Mouse (Mus musculus): ENCODE results near the gene Abcc2. TPM values are rescaled to one million over a fixed set of nuclear protein-coding genes. Genes with fewer than 3 reads are reported as not detected.

Gene Abcc2
- polyA plus RNA-seq, 1 experiment from 2014 or later = 4.9 TPM

DNA sequence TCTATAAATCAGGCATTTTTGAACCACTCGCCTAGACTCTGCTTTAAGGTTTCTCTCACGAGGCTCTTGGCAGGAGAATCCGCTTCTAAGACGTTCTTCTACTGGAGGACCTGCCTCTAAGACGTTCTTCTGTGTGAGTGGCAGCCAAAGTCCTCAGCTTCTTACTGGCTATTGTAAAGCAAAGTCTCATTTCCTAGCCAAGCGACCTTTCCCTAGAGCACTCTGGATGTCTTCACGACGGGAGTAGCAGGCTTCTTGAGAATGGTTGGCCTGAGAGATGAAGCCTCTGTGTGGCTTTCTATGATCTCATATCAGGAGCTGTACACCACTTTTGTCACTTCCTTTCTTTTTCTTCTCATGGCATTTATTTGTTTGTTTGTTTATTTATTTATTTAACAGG lies 13.5 kb downstream of the Abcc2 start:
- 72% methylated on average over 8 of the region's 8 CpGs for WGBS
- H3K4me2 ChIP-seq (replicated peaks; ENCODE audit: low read depth, low read length) = no peak overlapping the region

DNA sequence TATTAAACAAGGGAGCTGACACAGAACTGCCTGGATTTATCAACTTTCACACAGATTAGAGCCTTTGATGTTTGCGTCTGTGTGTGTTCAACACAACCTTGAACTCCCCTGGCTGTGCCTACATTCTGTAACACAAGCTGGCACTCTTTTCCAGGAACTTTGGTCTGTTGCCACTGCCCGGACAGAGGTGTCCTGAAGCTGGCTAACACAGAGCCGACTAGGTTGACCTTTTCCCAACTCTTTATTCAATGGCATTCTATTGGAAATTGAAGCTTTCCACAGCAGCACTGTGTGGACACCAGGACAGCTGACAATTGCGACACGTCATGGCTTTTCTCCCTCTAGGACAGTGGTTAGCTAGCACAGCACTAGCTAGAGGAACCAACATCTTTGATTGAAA lies 15.2 kb downstream of the Abcc2 start:
- H3K27me3 ChIP-seq (ENCODE audit: insufficient read depth, low read length) = no peaks in the 10 kb centered on the region
- H3K27ac ChIP-seq (ENCODE audit: low read length) = no peak overlapping the region
- no peak overlapping the region for H3K9ac ChIP-seq (replicated peaks; ENCODE audit: low read length)
- no peaks in the 10 kb centered on the region for H3K4me1 ChIP-seq (ENCODE audit: insufficient read depth, low read length)
- no peak overlapping the region for H3K4me3 ChIP-seq (ENCODE audit: low read length)
- no peak for ATAC-seq (ENCODE audit: low FRiP score, low TSS enrichment)
- 67% methylated on average over 5 of the region's 5 CpGs for WGBS
- no peak overlapping the region for H3K4me2 ChIP-seq (replicated peaks; ENCODE audit: low read depth, low read length)
- H3K36me3 ChIP-seq (ENCODE audit: insufficient read depth, low read length) = no peaks in the 10 kb centered on the region
- no peaks in the 10 kb centered on the region for H3K9me3 ChIP-seq (ENCODE audit: low read length)

More for the DNA sequence above, 13.5 kb downstream of the Abcc2 start:
- H3K9ac ChIP-seq (replicated peaks; ENCODE audit: low read length) = no peak overlapping the region
- no peaks in the 10 kb centered on the region for H3K27me3 ChIP-seq (ENCODE audit: insufficient read depth, low read length)
- H3K27ac ChIP-seq (ENCODE audit: low read length) = no peak overlapping the region
- no peaks in the 10 kb centered on the region for H3K9me3 ChIP-seq (ENCODE audit: low read length)
- no peak for ATAC-seq (ENCODE audit: low FRiP score, low TSS enrichment)
- no peak overlapping the region for H3K4me3 ChIP-seq (ENCODE audit: low read length)
- no peaks in the 10 kb centered on the region for H3K36me3 ChIP-seq (ENCODE audit: insufficient read depth, low read length)
- no peaks in the 10 kb centered on the region for H3K4me1 ChIP-seq (ENCODE audit: insufficient read depth, low read length)

DNA sequence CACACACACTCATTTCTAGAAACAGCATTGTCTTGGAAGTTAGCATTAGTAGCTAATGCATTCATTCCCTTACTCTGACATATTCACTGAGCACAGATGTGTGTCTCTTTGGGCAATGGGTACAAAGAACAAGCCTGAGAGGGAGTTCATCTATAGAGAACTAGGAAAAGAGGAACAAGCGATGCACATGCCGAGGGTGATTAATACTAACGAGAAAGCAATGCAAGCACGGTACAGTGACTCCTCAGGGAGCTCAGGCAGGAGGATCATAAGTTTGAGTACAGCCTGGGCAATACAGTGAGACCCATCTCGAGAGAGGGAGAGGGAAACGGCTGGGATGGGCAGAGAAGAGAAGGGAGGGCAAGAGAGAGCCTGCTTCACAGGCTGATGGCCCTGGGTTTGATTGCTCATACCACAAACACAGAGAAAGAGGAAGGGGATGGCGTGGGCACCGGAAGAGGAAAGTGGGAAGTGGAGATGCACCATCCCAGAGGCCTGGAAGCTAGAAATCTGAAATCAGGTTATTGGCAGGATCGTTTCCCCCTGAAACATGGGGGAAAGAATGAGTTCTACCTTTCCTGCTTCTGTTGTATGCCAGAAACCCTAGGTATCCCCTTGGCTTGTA lies 19.5 kb downstream of the Abcc2 start:
- Histone ChIP-seq H3K36me3 (ENCODE audit: insufficient read depth, low read length) (no peaks in the 10 kb centered on the region), H3K4me2 (replicated peaks; ENCODE audit: low read depth, low read length) (no peak overlapping the region), H3K27me3 (ENCODE audit: insufficient read depth, low read length) (no peaks in the 10 kb centered on the region), H3K4me1 (ENCODE audit: insufficient read depth, low read length) (no peaks in the 10 kb centered on the region), H3K9me3 (ENCODE audit: low read length) (no peaks in the 10 kb centered on the region), H3K4me3 (ENCODE audit: low read length) (no peak overlapping the region), H3K27ac (ENCODE audit: low read length) (no peak overlapping the region), H3K9ac (replicated peaks; ENCODE audit: low read length) (no peak overlapping the region)
- WGBS = 81% methylated on average over 9 of the region's 9 CpGs
- ATAC-seq (ENCODE audit: low FRiP score, low TSS enrichment) = no peak

DNA sequence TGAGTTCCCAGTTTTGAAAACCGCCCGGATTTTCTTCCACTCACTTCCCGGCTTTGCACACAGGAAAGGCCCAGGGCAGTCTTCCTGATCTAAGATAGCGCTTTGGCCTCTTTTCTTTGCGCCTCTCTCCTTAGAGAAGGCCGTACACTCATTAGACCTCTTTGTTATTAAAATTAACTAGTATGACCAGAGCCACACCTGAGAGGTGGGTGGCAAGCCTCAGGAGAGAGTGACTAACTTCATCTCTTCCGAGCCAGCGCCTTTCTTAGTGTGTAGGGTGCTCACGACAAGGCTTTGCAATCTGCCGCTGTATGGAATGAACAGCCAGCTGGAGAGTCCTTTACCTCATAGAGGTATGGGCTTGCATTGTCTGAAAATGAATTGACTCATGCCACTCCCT lies 21.9 kb downstream of the Abcc2 start:
- H3K4me2 ChIP-seq (replicated peaks; ENCODE audit: low read depth, low read length) = no peak overlapping the region
- WGBS = 85% methylated on average over 10 of the region's 10 CpGs
- no peak for ATAC-seq (ENCODE audit: low FRiP score, low TSS enrichment)

DNA sequence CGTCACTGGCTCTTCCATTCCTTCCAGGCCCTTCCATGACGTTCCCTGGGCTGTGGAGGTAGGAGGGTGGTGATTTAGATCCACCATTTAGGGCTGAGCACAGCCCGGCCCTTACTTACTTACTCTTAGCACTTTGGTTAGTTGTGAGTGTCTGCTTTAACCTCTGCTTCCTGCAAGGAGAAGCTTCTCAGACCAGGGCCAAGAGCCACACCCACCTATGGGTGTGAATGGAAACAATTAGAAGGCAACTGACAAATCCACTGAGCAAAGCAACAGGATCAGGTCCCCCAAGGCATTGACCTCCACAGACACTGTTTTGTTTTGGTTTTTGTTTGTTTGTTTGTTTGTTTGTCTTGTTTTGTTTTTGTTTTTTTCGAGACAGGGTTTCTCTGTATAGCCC lies 27.3 kb downstream of the Abcc2 start:
- no peaks in the 10 kb centered on the region for H3K4me1 ChIP-seq (ENCODE audit: insufficient read depth, low read length)
- no peak overlapping the region for H3K27ac ChIP-seq (ENCODE audit: low read length)
- H3K9ac ChIP-seq (replicated peaks; ENCODE audit: low read length) = no peak overlapping the region
- no peaks in the 10 kb centered on the region for H3K27me3 ChIP-seq (ENCODE audit: insufficient read depth, low read length)
- no peak for ATAC-seq (ENCODE audit: low FRiP score, low TSS enrichment)
- no peak overlapping the region for H3K4me3 ChIP-seq (ENCODE audit: low read length)
- H3K9me3 ChIP-seq (ENCODE audit: low read length) = no peaks in the 10 kb centered on the region
- H3K4me2 ChIP-seq (replicated peaks; ENCODE audit: low read depth, low read length) = no peak overlapping the region
- no peaks in the 10 kb centered on the region for H3K36me3 ChIP-seq (ENCODE audit: insufficient read depth, low read length)
- WGBS = 28% methylated on average over 4 of the region's 4 CpGs

More for the DNA sequence above, 21.9 kb downstream of the Abcc2 start:
- Histone ChIP-seq H3K4me1 (ENCODE audit: insufficient read depth, low read length) (no peaks in the 10 kb centered on the region), H3K27ac (ENCODE audit: low read length) (no peak overlapping the region), H3K9me3 (ENCODE audit: low read length) (no peaks in the 10 kb centered on the region), H3K27me3 (ENCODE audit: insufficient read depth, low read length) (no peaks in the 10 kb centered on the region), H3K36me3 (ENCODE audit: insufficient read depth, low read length) (no peaks in the 10 kb centered on the region), H3K4me3 (ENCODE audit: low read length) (no peak overlapping the region), H3K9ac (replicated peaks; ENCODE audit: low read length) (no peak overlapping the region)

DNA sequence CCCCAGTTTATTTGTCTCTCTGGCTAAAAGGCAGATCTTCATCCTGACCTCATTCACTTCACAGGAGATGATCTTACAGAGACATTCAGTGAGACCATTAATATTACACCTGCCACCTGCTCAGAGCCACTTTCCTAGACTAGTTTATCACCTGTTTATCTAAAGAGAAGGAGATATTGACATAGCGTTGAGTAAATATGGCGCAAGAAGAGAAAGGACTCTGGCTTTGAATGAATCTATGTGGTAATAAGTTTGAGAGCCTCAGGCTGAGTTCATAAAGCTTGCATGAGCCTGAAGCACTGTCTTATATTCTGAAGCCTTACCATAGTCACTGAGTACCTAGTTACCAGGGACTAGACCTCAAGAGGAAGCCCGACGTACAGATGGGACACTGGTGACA lies 29.4 kb downstream of the Abcc2 start:
- Histone ChIP-seq H3K9ac (replicated peaks; ENCODE audit: low read length) (no peak overlapping the region), H3K36me3 (ENCODE audit: insufficient read depth, low read length) (no peaks in the 10 kb centered on the region), H3K9me3 (ENCODE audit: low read length) (no peaks in the 10 kb centered on the region), H3K4me2 (replicated peaks; ENCODE audit: low read depth, low read length) (no peak overlapping the region), H3K4me1 (ENCODE audit: insufficient read depth, low read length) (no peaks in the 10 kb centered on the region), H3K27ac (ENCODE audit: low read length) (no peak overlapping the region), H3K4me3 (ENCODE audit: low read length) (no peak overlapping the region), H3K27me3 (ENCODE audit: insufficient read depth, low read length) (no peaks in the 10 kb centered on the region)
- no peak for ATAC-seq (ENCODE audit: low FRiP score, low TSS enrichment)
- 90% methylated on average over 4 of the region's 4 CpGs for WGBS

DNA sequence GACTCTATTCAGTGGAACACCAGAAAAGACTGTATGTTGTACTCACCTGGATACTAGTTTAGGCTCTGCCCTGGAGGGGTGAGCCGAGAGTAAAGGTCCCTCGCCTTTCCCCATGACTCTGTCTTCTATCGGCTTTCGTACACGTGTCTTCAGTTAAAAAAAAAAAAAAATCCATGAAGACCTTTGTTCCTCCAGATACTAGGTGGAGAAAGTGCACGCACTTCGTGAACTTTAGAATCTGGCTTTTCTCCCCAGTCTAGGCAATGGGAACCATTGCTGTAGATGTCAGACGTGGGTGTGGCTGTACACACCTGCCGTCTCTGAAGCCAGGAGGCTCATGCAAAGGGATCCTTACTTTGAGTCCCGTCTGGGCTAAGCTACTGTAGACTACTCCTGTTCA lies 31.3 kb downstream of the Abcc2 start:
- Histone ChIP-seq H3K27ac (ENCODE audit: low read length) (no peak overlapping the region), H3K27me3 (ENCODE audit: insufficient read depth, low read length) (no peaks in the 10 kb centered on the region), H3K9me3 (ENCODE audit: low read length) (no peaks in the 10 kb centered on the region), H3K4me2 (replicated peaks; ENCODE audit: low read depth, low read length) (no peak overlapping the region), H3K4me3 (ENCODE audit: low read length) (no peak overlapping the region), H3K4me1 (ENCODE audit: insufficient read depth, low read length) (no peaks in the 10 kb centered on the region), H3K9ac (replicated peaks; ENCODE audit: low read length) (no peak overlapping the region), H3K36me3 (ENCODE audit: insufficient read depth, low read length) (no peaks in the 10 kb centered on the region)
- WGBS = 85% methylated on average over 10 of the region's 10 CpGs
- no peak for ATAC-seq (ENCODE audit: low FRiP score, low TSS enrichment)

DNA sequence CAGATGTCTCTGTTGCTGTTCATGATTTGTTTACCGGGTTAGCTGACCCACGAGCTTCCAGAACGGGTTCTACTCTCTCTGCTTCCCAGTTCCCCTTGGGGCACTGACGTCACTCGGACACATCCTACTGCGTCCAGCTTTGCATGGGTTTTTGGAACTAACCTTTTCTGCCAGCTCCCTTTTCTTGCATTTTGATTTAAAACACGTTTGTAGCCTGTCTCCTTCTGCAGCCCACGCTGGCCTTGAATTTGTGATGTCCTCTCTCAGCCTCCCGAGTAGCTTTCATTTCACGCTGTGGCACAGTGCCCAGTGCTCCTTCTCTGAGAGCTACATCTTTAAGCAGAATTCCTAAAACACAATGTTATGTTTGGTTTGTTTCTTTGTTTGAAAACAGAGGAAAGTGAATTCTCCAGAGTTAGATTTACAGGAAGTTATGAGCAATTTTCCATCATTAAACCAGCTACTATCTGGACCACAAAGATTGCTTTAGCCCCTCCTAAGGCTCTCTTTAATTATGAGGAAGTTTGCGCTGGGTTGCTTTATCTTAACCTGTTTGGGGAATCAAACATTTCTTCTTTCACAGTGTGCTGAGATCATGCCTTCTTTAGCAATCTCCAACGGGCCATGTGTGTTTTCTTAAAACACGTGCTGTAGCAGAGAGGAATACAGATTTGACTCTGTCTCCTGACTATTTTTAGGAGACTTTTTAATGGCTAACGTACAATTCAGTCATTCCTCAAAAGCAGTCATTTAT lies 33.8 kb downstream of the Abcc2 start:
- WGBS = 64% methylated on average over 14 of the region's 14 CpGs
- no peaks in the 10 kb centered on the region for H3K27me3 ChIP-seq (ENCODE audit: insufficient read depth, low read length)
- no peaks in the 10 kb centered on the region for H3K9me3 ChIP-seq (ENCODE audit: low read length)
- no peak overlapping the region for H3K9ac ChIP-seq (replicated peaks; ENCODE audit: low read length)
- no peaks in the 10 kb centered on the region for H3K4me1 ChIP-seq (ENCODE audit: insufficient read depth, low read length)
- no peak for ATAC-seq (ENCODE audit: low FRiP score, low TSS enrichment)
- no peaks in the 10 kb centered on the region for H3K36me3 ChIP-seq (ENCODE audit: insufficient read depth, low read length)
- H3K4me3 ChIP-seq (ENCODE audit: low read length) = no peak overlapping the region
- H3K4me2 ChIP-seq (replicated peaks; ENCODE audit: low read depth, low read length) = 0 out of 2 replicates have a peak overlapping the region, but pooled peaks have one; percentile 6
- no peak overlapping the region for H3K27ac ChIP-seq (ENCODE audit: low read length)

DNA sequence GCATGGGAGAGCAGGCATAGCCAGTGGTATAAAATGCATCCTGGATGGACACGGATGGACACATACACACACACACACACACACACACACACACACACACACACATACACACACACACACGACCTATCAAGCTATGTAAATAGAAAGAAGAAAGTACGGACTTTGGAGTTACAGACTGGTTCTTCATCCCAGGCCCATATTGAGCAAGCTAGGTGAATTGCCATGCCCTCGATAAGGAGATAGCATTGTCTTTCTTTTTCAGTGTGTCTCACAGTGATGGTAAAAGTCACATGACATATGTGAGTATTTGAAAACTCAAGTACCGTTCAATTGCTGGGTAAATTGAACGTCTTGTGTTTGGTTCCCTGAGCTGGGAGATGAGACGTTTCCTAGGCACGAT lies 44.9 kb downstream of the Abcc2 start:
- H3K27me3 ChIP-seq (ENCODE audit: insufficient read depth, low read length) = no peaks in the 10 kb centered on the region
- H3K4me3 ChIP-seq (ENCODE audit: low read length) = no peak overlapping the region
- no peak overlapping the region for H3K4me2 ChIP-seq (replicated peaks; ENCODE audit: low read depth, low read length)
- H3K9ac ChIP-seq (replicated peaks; ENCODE audit: low read length) = no peak overlapping the region
- H3K9me3 ChIP-seq (ENCODE audit: low read length) = no peaks in the 10 kb centered on the region
- H3K27ac ChIP-seq (ENCODE audit: low read length) = no peak overlapping the region
- WGBS = 69% methylated on average over 8 of the region's 8 CpGs
- no peak for ATAC-seq (ENCODE audit: low FRiP score, low TSS enrichment)
- H3K4me1 ChIP-seq (ENCODE audit: insufficient read depth, low read length) = no peaks in the 10 kb centered on the region
- H3K36me3 ChIP-seq (ENCODE audit: insufficient read depth, low read length) = no peaks in the 10 kb centered on the region

DNA sequence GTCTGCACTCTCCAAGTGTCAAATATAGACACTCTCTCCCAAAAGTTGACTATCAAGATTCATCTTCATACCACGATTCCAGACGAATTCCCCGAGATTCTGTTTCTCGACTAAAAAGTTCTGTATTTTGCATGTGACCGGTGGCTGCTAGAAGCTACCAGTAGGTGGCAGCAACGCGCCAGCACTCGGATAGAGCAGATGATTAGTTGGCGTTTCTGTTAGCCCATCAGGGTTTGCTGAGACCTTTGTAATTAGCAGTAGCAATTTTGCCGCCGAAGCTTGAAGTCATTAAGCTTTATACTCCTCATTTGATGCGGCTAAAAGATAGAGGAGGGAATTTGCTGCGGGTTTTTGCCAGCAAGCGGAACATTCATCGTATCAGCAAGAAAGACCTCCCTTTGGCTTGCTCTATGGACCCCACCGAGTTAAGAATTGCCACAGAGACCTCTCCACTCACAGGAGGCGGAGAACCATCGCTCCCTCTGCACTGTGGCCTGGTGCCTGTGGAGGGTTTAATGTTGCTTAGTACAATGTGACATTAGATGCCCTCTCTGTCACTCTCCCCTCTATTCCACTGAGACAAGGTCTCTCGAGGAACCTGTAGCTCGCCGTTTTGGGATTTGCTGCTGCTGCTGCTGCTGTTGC lies 50.6 kb downstream of the Abcc2 start:
- Histone ChIP-seq H3K36me3 (ENCODE audit: insufficient read depth, low read length) (no peaks in the 10 kb centered on the region), H3K4me1 (ENCODE audit: insufficient read depth, low read length) (no peaks in the 10 kb centered on the region), H3K4me2 (replicated peaks; ENCODE audit: low read depth, low read length) (no peak overlapping the region), H3K4me3 (ENCODE audit: low read length) (no peak overlapping the region), H3K27me3 (ENCODE audit: insufficient read depth, low read length) (no peaks in the 10 kb centered on the region), H3K27ac (ENCODE audit: low read length) (no peak overlapping the region), H3K9me3 (ENCODE audit: low read length) (no peaks in the 10 kb centered on the region), H3K9ac (replicated peaks; ENCODE audit: low read length) (no peak overlapping the region)
- WGBS = 28% methylated on average over 21 of the region's 21 CpGs
- ATAC-seq (ENCODE audit: low FRiP score, low TSS enrichment) = no peak

Measured in kidney, embryonic 16.5 days (tissue).